Mouse (Mus musculus) megakaryocyte progenitor cell, adult 5-6 weeks (primary cell): ENCODE results near the gene Magi1. TPM values are rescaled to one million over a fixed set of nuclear protein-coding genes. Genes with fewer than 3 reads are reported as not detected.

Source experiments
- ATAC-seq: replicated peaks from 2 replicates; pipeline ENCODE4 v1.8.0; 2016; ENCODE audit warnings: mild to moderate bottlenecking, moderate TSS enrichment, inconsistent platforms; ENCODE audit not compliant: poor library complexity
- total RNA-seq, 2 experiments: library from RNA; stranded (forward) in 1 of 2; stranded (reverse) in 1 of 2; fragments of 157-497, 149-512 nt in 1 of 2; fragments of 200-1000 nt in 1 of 2; gene quantifications; 2 replicates each; pipeline versions ENCODE4 v1.2.3 to v1.2.4; 2015 to 2017

Gene Magi1
- total RNA-seq, 2 experiments from 2014 or later: 0.15 to 0.21 TPM

DNA sequence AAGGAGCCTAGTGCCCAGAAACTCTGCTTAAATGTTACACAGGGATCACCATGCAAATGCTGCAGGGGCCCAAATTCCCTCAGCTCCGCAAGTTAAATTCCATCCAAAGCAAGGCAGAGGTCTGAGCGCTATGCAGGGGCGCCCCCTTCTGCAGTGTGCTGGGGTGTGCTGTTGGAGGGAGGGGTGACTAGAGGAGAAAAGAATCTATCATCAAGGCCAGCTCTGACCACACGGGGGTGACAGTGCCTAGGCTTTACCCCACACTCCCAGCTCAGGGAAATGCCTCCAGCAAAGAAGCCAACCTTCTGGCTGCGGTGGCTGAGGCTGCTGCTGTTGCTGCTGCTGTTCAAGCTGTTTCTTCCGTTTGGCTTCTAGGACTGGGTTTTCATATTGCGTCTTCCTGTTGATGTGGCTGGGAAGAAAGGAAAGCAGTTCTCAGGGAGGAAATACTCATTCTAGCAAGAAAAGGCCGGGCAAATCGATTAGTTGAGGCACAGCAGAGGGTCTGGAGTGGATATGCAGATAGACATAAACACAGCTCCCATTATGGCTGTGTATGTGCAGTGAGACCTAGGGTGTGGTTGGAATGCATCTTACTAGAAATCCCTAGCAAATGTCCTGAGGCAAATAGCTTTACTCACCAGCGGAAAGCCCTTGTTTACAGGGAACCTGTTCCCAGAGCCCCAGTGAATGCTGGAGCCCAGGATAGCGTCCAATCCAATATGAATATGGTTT, 526.2 kb downstream of the Magi1 start:
- ATAC-seq: peak; percentile 100

DNA sequence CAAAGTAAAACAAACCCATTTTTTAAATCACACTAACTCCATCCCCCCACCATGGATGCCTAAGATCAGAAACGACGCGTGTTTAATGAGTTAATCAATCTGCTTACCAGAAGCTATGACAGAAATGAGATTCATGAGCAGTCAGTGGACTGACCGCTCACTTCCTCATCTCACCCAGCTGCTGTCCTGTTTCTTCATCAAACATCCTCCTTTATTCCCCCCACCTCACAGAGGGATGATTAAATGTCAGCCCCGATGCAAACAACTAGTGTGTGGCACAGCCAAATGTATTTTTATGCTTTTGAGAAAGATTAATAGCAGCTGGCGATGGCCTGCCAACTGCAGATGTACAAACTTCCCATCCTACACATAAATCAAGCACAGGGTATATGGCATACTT, 540.6 kb downstream of the Magi1 start:
- peak; percentile 64 for ATAC-seq

DNA sequence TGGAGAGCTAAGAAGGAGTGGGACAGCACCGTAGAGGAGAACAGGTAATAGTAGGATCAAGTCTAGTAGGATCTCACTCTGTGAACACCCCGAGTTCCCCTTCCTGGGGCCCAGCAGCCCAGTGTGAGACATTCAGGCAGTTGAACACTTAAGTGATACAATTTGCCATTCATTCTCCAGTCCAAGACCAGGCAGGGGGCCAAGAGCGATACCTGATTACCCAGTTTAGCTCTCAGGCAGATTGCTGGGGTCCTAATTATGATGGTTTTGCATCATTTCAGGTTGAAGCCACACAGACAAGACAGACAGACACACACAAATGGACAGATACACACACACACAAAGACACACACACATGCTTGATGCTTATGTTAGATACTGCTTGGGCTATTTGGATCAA, 543.9 kb downstream of the Magi1 start:
- no peak for ATAC-seq

DNA sequence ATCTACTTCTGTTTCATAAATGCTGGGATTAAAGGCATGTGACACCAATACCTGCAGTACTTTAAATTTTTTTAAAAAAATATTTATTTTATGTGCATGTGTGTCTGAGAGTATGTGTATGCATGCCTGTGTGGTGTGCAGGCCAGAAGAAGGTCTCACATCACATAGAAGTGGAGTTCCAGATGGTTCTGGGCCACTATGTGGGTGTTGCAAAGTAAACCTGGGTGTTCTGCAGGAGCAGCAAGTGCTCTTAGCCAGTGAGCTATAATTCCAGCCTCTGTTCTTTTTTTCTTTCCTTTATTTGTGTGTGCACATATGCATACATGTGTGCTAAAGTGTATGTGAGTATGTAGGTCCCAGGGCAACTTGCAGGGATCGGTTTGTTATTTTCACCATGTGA, 546.6 kb downstream of the Magi1 start:
- ATAC-seq: no peak

DNA sequence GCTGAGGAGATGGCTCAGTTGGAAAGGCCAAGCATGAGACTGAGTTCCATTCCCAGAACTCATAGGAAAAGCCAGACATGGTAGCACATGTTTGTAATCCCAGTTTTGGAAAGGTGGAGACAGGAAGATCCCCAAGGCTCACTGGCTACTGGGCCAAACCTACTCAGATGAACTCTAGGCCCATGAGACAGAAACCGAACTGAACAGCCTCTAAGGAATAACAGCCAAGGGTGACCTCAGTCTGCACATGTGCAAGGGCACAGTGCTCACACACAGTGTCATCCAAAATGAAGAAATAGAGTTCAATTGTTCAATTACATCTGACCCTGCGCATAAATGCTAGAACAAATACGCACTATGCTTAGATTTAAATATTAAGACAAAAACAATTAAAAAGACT, 547.6 kb downstream of the Magi1 start:
- no peak for ATAC-seq

DNA sequence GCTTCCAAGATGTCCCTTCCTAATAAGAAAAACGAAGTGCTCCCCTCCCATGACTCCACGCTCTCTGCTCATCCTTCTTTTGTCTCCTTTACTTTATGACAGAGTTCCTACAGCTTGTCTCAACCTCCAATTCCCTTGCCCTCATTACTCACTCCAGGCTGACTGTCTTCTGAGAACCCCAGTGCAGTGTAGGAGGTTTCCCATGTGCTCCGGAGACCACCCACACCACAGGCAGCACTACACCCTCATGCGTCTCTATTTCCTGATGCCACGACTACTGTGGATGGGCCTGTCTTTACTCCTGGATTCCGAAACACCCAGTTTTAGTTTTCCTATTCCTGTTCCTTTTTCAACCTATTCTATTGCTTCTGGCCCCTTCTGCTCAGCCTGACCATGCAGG, 549.9 kb downstream of the Magi1 start:
- no peak for ATAC-seq

DNA sequence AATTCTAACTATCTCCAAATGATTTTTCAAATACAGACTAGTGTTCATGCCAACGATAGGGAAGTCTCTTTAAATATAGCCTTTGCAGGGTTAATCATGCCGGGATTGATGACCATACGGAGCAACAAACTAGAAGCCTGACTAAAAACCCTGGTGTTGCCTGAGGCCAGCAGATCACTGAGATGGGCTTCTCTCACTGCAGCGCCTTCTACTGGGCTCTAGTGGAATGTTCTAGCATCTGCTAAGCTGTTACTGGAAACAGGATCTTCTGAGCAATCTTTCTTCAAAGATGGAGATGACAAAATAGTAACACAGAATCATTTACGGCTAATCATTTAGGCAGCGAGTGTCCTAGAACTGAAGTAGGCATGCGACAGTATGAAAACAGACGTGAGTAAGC, 554.0 kb downstream of the Magi1 start:
- ATAC-seq: 0 out of 2 replicates have a peak, but pooled peaks have one; percentile 46

DNA sequence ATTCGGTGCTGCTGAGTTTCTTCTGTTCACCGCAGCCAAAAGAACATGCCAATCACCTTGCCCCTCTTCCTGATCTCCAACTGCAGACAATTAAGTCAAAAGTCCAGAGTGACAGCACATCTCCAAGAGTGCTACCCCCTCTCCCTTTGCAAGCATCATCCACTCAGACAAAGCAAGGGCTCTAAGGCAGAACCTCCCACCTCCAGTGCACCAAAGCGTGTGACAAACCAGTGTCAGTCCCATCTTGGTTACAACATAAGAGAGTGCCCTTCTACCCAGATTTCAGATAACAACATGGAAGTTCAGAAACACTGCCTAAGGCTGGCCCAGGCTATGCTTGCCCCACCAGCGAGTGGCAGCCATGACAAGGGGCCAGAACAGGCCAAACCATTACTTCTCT, 554.9 kb downstream of the Magi1 start:
- no peak for ATAC-seq

DNA sequence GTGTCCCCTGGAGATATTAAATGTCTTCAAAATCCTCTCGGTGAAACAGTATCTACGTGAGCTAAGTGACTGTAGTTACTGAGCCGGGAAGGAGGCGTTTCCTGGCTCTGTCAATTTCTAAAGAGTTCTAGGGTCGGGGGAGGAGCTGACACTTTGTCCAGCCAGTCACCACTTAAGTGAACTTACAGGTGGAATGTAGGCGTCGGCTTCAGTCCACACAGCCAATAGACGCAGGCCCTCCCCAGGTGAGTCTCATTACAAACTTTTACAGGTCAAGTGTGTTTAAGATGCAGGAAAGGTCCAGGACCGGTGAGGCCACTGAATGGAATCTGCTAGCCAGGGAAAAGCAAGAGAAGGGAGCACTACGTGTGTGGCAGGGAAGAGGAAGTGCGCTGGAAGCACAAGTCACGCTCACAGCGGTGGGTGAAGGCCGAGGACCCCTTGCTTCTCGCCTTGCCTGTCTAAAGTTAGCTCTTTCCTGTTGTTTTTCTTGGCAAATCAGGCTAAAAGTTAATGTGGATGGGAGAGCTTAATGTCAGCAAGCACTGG, 556.0 kb downstream of the Magi1 start:
- ATAC-seq: peak; percentile 54; the same call in 1 of the 2 replicates

DNA sequence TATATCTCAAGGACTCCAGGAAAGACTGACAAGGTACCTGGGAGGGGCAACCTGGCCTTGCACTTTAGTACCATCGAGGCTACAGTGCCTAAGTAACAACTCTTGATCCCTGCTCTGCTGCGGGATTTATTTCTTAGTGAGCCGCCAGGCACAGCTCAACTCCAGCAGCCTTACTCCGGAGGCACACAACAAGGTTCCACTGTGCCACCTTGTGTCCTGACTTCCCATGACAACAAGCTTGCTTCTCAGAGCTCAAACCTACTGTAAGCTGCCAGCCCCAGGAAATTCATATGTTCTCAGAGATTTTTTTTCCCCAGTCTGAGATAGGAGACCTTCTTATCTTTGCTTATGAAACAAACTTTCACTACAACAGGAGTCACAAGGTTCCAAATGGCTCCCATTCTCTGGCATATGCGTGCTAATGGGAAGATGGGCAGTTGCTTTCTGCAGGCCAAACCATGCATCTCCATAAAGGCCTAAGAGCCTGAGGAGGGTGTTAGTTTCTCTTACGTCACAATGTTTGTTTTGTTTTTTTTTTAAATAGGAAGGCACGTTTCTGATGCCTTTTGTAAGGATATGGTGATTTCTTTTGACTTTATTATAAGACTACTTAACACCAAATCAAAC, 556.8 kb downstream of the Magi1 start:
- no peak for ATAC-seq

DNA sequence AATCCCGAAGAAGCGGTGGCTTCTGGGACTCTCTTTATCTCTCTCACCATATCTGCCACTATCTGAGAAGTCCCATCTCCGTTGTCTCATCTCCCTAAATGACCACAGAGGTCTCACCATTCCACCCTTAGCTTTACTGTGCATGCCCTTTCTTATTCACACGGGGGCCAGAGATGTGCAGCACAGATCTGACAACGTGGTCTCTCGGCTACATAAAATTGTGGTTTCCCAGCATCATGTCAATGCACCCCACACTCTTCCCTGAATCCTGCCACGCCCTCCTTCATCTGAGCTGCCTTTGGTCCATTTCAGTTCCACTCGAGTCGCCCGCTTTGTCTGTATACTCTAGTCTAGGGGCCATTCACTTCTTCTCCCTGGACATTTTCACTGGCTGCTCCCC, 557.6 kb downstream of the Magi1 start:
- no peak for ATAC-seq

DNA sequence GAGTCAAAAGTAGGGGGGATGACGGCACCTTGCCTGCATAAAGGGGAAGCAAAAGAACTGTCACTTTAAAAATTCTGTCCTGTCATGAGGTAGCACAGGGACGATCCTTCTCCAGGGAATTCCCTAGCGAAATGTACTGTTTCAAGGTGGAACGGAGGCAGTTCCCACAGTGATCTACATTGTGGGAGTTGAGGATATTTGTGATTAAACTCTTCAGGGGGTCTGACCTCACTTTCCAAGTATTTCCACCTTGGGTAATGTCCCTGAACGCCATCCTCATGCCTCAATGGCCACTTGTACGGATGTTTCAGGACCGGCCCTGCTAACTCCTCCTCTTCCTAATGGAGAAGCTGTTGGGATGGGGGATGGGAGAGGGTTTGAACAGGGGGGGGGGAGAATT, 559.0 kb downstream of the Magi1 start:
- ATAC-seq: no peak

DNA sequence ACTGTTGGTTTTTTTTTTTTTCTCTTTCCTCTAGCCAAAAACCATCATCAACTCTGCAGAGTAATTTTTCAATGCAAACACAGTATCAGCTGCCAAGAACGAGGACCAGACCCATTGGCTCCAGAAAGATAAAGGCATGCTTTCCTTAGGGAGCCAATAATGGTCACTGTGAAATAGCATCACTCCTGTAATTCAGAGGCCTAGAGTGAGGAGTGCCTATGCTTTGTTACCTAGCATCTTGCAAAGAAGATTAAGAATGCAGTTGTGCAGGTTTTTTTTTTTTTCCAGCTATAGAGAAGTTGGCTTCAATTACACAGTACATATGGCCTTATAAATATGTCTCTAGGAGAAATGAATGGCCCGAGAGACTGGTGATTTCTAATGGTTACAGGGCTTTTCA, 560.5 kb downstream of the Magi1 start:
- no peak for ATAC-seq

DNA sequence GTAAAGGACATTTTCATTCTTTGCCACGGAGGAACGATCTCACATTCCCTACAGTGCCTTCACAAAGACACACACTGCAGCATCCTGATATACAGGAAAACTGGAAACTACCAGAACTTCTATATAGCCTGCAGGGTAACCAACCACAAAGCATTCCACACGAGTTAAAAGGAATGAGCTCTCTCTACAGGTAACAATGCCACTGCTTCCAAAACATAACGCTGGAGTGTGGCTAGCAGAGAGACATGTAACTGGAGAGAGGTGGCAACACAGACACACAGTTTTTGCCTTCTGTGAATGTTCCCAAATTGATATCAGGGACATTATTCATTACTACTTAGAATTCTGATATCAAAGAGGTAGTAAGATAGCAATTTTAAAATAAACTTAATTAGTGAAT, 564.2 kb downstream of the Magi1 start:
- ATAC-seq: no peak

DNA sequence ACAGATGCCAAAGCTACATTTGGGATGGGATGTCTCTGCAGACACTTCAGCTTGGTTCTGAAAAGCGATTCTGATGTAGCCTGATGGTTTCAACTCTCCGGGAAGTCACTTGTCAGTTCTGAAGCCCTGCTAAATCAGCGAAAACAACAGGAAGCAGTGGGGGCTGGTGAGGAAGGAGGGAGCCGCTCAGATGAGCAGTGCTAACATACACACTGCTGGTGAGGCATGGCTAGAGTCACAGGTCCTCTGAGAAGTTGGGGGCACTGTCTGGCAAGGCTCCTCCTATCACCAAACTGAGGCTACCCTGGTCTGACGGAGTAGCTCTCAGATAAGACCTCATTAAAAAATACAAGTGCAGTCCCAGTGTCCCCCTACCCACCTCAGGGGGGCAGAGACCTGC, 565.3 kb downstream of the Magi1 start:
- peak; percentile 23; the same call in 1 of the 2 replicates for ATAC-seq

DNA sequence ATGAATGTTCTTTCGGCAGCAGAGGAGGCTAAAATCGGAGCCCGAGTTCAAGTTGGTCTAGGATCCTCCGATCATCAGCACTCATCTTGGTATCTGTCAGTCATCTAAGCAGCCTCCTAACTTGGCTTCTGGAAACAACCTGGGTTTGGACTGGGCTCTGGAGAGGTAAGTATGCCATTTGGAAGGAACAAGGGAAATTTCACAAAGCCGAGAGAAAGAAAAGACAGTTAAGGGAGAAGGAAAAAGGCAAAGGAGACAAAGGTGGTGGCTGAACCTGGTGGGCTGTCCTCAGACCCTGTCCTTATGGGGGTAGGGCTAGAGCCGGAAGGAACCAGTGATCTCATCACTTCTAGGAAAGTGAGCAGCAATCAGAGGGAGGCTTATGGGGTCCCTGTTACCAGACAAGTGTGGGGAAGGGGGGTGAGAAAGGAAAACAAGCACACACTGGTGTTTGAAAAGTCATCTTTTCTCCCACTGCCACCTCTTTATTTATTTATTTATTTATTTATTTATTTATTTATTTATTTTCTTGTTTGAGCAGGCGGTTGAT, 565.8 kb downstream of the Magi1 start:
- ATAC-seq: no peak

DNA sequence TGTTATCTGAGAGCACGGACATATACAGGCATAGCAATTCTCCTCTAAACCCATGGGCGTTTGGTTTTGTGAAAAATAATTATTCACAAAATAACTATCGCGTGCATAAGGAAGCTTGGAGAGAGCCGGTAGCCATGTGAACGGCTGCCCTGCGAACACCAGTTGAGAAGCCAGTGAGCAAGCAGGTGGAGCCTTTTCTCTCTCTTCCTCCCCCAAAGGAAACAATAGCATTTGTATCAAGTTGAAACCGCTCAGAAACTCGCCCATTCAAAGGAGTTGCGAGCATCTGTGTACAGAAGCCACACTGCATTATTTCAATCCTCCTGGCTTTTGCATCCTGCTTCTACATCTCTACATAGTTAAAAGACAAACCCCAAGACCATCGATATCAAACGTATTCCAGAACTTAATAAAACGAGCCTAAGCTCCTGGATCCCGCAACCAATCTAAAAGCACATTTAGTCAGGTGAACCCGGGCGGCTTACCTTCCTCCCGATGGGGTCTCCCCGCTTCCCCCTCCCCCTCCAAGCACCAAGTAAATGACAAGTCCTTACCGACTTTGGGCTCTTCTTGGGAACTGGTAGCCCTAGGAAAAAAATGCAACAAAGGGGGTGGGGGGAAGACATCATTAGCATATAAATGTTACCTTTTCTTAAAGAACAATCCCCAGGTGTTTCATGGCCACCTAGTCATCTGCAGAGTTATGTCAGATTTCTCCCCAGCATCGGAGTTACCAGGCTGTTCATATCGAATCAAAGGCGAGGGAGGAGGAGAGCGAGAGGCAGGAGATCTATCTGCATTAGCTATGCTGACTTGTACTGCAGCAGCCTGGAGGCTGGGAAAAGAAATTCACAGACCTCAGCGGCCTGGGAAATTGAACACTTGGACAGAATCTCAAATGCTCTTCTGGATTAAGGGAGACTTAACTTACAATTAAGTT, 566.8 kb downstream of the Magi1 start:
- ATAC-seq: no peak

DNA sequence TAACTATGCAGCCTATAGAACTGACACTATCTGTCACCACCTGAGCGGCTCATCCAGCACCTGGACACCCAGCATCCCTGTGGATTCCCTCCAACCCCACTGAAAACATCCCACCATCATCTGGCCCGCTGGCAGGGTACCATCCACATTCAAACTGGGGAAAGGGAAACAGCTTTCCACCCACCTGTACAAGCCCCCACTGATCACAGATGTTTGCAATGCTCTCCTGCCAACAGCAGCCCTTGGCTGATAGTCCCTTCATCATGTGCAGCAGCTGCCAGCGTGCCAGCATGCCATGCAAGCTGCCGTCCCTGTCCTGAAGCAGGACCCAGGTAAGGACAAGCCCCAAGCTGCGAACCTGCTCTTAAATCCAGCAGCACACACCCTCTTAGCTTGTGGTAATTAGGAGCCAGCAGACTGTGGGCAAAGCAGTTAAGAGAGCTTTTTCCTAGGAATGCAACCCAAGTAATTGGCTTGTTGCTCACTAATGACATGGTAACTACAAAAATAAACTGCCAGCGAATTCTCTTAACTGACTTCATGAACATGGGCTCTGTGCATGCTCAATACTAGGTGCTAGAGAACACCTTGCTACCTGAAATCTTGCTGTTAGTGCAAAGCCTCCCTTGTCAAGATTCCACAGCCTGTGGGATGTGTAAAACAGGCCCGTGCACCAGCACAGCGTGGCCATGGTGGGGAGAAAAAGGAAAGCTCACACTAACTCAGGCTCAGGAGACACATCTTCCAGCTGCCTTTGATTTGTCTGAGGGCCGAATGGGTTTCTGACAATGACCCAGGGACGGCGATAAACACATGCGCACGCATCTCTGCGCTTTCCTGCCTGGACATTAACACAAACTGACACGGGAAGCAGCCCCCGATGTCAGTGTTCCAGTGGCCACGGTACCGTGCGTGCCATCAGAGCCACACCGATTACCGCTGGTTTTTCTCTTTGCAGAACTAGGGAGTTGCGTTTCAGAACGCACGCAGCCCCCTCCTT, 568.2 kb downstream of the Magi1 start:
- ATAC-seq: no peak

DNA sequence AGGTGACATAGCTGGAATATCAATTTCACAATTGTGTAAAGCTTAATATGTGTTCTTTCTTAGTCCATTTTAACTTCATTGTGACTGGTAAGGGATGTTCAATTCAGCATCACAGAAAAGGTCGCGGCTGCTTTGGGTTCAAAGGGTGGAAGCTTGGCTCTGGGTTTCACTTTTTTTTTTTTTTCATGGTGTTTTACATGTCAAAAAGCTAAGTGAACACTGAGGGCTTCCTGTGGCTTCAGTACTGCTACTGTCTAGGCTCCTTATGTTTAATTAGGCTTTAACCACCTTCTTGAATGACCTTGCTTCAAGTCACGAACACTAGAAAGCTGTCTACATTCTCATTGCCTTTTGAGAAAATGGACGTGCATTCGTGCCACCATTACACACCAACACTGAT, 579.4 kb downstream of the Magi1 start:
- ATAC-seq: no peak

DNA sequence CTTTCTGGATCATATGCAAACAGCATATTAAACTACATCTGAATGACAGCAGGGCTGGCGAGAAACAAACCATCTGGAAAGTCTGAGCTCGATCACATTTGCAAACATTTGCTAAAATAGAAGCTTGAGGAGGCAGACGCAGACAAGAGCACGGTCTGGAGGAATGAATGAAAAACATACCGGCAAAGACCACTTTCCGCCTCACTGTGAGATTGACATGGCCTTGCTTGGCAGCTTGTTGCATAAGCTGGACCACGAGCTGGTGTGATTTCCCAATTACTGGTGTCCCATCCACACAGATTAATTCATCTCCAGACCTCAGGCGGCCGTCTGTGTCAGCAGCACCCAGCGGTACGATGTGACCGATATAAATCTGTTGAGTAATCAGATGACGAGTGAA, 584.3 kb downstream of the Magi1 start:
- ATAC-seq: peak; percentile 64
